Mouse (Mus musculus) layer of hippocampus, adult 2 months (tissue): ENCODE measurements around the gene Mogat2. TPM values are rescaled to one million over a fixed set of nuclear protein-coding genes. Genes with fewer than 3 reads are reported as not detected.

Experiments
- DNase-seq, 2 experiments: peaks; one replicate each; pipeline ENCODE4 v3.0.0; 2022; ENCODE audit warnings: low spot score in 2 of 2
- H3K27ac ChIP-seq: fragments of 200-600 bp; 2 replicates; pipeline ENCODE4 v1.8.1; 2022
- H3K4me3 ChIP-seq: fragments of 200-600 bp; 2 replicates; pipeline ENCODE4 v1.8.1; 2022; ENCODE audit warnings: mild to moderate bottlenecking
- CTCF ChIP-seq: fragments of 200-600 bp; conservative IDR thresholded peaks from 2 replicates; pipeline ENCODE4 v1.8.1; 2022; ENCODE audit warnings: antibody characterized with exemption, mild to moderate bottlenecking, moderate library complexity
- total RNA-seq, 2 experiments: library from RNA; stranded (reverse); gene quantifications; 2 replicates each; pipeline ENCODE4 v1.2.3; 2021

Gene Mogat2
- total RNA-seq, 2 experiments from 2014 or later, result not detected

DNA sequence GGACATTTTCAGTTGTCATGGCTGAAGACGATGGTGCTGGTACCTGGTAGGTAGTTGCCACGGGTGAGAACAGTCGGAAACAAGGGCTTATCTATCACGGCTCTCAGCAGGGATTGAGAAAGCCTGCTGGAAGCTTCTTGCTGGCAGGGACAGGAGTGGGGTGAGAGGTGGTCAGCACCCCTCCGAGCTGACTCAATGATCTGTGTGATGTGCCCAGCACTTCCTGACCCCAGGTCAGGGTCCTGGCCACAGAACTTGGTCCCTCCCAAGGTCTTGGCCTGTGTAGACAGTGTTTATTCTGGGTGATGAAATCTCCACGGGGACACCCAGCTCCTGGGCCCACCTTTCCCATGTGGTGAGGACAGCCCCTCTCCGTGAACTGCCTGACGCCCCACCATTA is 9.6 kb downstream of the Mogat2 start:
- DNase-seq, result no peak
- TF ChIP-seq CTCF, result no peak

DNA sequence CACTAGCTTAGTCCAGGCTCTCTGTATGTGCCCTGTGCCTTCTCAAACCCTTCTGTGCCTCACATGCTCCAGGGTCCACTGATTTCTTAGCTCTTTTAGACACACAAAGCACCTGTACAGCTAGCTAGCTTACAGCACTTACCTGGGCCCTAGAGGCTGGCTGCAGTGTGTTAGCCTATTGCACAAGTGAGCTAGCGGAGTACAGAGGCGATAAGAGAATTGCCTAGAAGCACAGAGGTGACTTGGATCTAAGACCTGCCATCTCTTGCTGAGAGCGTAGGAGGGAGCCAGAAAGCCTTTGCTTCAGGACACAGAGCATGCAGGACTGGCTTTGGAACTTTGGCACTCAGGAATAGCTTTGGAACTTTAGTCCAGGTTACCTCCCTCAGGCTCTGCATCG is 11.2 kb downstream of the Mogat2 start:
- DNase-seq, result no peak
- Histone ChIP-seq H3K27ac (no peak overlapping the region), H3K4me3 (no peak overlapping the region)
- TF ChIP-seq CTCF, result no peak

More for the DNA sequence above, 9.6 kb downstream of the Mogat2 start:
- H3K27ac ChIP-seq, result no peak overlapping the region
- H3K4me3 ChIP-seq, result no peak overlapping the region

DNA sequence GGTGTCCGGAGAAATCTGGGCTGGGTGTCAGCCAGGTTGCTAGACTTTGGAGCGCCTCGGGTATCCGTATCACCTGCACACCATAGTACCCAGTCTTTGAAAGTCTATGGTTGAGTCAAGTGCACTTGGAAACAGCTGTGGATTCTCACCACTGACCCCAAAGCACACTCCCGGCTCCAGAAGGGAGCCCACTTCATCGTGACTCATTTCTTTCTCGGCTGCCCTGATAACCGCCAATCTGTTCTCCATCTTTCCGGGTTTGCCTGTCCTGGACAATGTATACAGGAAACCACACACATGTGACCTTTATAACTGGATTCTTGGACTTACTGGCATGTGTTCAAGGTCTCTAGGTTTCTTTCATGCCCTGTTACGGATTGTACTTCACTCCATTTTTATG is 11.8 kb downstream of the Mogat2 start:
- no peak for TF ChIP-seq CTCF
- Histone ChIP-seq H3K4me3 (no peak overlapping the region), H3K27ac (no peak overlapping the region)
- DNase-seq, result no peak

DNA sequence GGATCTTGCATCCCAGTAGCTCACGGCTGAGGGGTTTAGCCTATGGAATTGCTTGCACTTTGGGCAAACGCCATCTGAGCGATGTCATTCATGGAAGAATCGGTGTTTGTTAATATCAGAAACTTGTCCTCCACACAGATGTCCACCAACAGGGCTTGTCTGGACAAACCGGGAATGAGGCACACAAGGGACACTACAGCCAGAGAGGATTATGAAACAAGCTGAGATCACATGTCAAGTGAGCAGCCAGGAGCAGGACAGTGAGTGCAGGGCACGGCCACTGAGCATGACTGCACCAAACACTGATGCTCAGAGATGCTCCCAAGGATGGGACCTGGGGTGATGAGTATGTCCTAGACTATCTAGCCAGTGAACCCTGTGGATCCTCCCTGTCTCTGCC is 13.0 kb downstream of the Mogat2 start:
- H3K4me3 ChIP-seq, result no peak overlapping the region
- TF ChIP-seq CTCF, result no peak
- DNase-seq, result no peak
- H3K27ac ChIP-seq, result no peak overlapping the region

DNA sequence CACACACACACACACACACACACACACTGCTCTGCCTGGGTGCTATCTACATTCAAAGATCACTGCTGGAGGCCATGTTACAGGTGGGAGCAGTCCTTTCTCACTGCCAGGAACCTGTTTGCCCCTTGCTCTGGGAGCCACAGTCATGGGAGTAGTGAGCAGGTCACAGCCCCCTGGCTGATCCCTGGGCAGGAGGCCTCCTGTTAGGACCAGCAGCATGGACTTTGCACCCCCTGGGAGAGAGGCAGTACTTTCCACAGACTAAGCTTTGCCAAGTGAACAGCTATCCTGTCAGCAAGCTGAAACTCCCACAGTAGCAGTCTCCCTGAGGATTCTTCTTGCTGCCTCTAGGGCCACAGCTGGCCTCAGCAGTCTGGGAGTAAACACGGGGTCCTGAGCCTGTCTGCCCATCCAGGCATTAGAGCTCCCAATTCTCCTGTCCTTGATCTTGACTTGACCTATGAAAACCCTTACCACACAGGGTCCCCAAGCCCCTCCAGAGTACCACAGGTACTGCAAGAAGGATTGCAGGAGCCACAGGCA is 13.7 kb downstream of the Mogat2 start:
- DNase-seq, result no peak
- Histone ChIP-seq H3K4me3 (no peak overlapping the region), H3K27ac (no peak overlapping the region)
- no peak for TF ChIP-seq CTCF

DNA sequence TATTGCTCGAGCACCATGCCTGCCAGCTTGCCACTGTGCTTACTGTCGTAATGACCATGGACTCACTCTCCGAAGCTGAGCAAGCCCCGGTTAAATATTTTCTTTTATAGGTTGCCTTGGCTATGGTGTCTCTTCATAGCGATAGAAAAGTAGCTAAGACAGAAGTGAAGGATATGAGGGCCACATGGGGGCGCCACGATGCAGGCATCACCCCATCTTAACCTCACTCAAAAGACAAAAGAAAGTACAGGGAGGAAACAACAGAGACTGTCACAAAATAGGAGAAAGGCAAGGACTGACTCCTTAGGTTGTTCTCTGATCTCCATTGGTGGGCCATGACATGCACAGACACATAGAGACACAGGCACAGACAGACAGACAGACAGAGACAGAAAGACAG is 14.2 kb downstream of the Mogat2 start:
- no peak for DNase-seq
- H3K27ac ChIP-seq, result no peak overlapping the region
- H3K4me3 ChIP-seq, result no peak overlapping the region
- peak; percentile 65 for TF ChIP-seq CTCF

DNA sequence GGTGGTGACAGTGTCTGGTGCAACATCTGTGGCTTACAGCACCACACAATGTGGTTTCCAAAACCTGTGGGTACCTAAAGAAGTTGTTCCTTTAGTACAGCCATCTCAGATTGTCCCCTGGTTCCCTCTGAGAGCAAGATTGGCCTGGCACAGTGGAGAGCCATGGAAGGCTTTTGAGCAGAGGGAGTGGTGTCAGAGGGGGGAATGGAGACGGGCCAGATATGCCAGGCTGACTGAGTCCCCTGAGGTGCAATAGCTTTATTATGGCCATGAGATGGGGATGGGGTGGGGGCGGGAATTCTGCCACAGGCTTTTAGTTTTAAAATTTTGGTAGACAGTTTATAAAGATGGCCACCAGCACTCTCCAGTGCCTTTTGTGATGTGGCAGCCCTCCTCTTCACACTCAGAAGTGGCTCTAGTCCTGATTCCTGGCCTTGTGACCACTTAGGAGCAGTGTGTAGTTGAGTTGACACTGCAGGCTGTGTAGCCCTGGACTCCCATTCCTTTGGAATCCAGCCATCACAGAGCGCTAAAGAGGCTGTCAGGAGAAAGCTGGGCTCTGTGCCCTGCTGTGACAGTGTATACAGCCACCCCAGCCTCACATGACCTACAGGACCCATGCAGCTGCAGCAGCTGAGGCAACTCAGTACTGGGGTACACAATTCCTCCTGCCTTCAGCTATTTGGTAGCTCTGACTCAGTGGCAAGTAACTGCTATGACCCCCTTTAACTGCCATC is 20.9 kb downstream of the Mogat2 start:
- TF ChIP-seq CTCF, result no peak
- peak in 1 of 2 experiments; percentile 47 for DNase-seq

DNA sequence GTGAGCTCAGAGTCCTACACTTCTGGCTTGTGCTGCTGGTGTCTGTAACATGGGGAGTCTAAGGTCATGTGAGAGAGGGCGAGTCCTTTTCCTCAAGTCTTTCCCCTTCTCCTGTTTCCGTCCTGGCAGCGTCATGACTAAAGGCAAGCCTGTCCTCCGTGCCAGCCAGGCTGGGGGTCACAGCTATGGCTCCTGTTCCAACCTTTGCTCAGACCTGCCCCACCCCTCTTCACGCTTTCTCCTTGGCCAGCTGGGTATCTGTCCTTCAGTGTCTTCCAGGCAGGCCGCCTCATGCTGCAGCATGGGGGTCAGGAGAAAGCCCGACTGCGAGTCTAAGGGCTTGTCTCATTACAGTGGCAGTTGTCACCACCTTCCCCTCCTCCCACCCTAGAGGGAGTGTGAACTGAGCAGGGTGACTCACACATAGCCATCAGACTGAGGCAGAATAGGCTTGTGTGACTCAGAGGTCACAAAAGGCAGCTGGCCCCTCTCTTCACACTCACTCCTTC is 23.0 kb downstream of the Mogat2 start:
- no peak for DNase-seq
- H3K4me3 ChIP-seq, result no peak overlapping the region
- H3K27ac ChIP-seq, result peak overlapping the region; percentile 77; the same call in 1 of the 2 replicates
- TF ChIP-seq CTCF, result no peak

More for the DNA sequence above, 20.9 kb downstream of the Mogat2 start:
- Histone ChIP-seq H3K4me3 (no peak overlapping the region), H3K27ac (peak overlapping the region; percentile 72)

DNA sequence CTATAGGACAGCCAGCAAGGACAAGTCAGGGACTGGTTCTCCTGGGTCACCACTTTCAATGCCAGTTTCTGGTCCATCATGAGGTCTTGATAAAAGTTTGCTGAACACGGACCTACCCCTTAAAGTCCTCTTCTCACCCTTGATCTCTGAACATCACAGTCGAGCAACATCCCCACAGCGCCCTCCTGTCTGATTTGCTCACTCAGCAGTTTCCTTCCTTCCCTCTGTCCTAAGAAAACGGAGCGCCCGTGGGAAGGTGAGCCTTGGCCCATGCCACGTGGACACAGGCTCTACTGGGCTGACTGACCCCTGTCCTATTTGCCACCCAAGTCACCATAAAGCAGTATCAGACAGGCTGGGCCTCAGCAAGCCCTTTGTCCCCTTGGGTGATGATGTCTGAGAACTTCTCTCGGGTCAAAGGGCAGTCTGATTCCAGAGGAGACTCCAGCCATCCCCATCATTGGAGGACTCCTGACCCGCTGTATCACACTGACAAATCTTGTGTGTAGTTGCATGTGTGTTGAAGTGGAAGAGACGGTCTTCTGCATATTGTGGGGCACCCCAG is 23.7 kb downstream of the Mogat2 start:
- Histone ChIP-seq H3K4me3 (no peak overlapping the region), H3K27ac (peak overlapping the region; percentile 77; the same call in 1 of the 2 replicates)
- no peak for DNase-seq
- TF ChIP-seq CTCF, result no peak

DNA sequence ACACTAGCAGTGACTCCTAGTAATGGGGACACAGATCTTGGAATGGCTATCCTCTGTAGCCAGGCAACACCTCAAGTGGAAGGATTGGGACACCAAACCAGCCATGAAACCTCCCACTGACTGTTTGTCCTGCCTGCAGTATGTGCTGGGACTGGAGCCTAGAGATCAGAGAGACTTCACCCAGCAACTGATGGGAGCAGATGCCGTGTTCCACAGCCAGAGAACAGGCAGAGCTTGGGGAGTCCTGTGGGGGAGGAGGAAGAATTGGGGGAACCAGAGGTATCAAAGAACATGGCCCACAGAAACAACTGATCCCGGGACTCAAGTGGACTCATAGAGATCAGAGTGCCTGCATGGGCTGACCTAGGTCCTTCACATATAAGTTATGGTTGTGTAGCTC is 24.7 kb downstream of the Mogat2 start:
- DNase-seq, result peak; percentile 42 to 43
- Histone ChIP-seq H3K27ac (peak overlapping the region; percentile 77), H3K4me3 (no peak overlapping the region)
- no peak for TF ChIP-seq CTCF

DNA sequence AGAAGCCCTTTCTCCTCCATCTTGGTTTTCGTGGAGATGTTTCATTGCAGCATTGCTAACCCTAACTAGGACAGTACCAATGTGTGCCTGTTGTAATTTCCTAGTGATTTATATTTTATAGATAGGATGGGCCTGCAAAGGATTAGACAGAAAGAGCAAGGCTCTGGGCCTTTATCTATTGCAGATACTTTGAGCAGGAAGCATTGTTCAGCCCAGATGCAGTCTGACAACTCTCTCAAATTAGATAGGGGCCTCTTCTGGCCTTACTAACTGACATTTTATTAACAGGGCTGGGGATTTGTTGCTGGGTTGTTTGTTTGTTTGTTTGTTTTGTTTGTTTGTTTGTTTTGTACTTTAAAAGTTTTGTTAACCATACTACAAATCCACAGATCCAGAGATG is 25.4 kb downstream of the Mogat2 start:
- TF ChIP-seq CTCF, result no peak
- no peak for DNase-seq
- Histone ChIP-seq H3K4me3 (no peak overlapping the region), H3K27ac (peak overlapping the region; percentile 77)

DNA sequence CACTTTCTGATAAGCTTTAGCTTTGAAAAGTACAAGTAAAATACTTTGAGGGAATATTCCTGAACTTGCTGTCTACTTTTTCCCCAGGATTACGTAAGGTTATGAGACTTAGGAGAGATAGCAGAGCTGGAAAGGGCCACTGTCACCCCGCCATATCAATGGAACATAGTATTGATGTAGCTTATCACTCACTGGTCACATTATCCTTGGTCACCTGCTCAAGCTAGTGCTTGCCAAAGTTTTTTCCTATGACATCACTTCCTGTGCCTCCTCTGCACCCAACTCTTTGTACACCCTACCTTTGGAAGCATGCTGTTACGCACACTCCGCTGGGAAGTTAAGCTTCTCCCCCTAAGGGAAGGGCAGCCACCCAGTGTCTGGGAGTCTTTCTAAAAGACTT is 29.7 kb downstream of the Mogat2 start:
- DNase-seq, result no peak
- H3K27ac ChIP-seq, result no peak overlapping the region
- H3K4me3 ChIP-seq, result no peak overlapping the region
- TF ChIP-seq CTCF, result no peak

DNA sequence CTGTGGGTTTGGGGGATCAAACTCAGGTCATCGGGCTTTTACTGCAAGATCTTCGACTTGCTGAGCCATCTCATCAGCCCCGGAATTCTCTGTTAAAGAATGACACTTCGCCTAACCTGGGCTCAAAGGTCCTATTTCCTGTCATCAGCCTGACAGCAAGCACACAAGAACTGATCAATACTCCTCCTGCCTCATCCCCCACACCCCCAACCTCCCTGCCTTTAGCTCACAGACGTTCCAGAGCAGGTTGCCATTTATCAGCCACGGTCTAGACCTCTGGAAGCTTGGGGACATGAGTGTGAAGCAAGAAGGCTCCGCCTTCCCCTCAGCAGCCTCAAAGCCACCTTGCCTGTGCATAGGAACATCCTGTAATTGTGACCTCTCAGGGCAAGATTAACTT is 32.1 kb downstream of the Mogat2 start:
- TF ChIP-seq CTCF, result no peak
- Histone ChIP-seq H3K27ac (no peak overlapping the region), H3K4me3 (no peak overlapping the region)
- DNase-seq, result no peak

DNA sequence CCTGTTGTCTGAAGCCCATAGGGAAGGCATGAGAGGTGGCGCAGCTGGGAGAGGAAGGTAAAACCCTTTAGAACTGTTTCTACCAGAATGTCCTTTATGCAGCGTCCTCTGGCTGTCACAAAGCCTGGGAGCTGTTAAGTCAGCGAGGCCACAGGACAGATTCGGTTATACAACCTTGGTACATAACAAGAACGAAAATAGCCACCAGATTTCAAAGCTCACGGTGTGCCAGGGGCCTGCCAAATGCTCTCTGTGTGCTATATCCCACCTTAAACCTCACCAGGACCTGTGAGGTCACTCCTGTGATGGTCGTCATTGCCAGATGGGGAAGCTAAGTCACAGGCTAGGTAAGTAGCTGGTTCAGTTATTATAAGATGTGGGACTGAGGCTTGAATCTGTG is 36.3 kb downstream of the Mogat2 start:
- no peak overlapping the region for H3K27ac ChIP-seq
- H3K4me3 ChIP-seq, result no peak overlapping the region
- DNase-seq, result no peak
- TF ChIP-seq CTCF, result no peak
